In the genomic region with DNA sequence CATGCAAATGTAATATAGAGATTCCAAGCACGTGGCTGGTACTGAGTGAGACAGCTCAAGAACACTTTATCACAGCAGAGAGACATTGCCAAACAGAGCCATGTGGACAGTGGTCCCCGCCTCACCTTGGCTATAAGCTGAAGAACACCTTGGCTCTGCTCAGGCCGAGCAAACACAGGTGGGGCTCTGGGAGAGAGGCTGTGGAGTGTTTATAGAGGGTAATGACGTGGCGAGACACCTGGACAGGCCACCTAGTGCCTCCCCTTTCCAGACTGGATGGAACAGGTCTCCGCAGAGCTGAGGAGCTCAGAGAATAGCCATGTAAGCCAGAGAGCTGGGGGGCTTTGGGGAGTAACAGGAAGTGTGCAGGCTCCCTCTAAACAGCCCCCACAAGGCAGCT, we compare ENCODE assay signal across 22 mouse cellular contexts. TPM values are rescaled to one million over a fixed set of nuclear protein-coding genes. Genes with fewer than 3 reads are reported as not detected.
A peak's percentile ranks its signal among the peaks of the same experiment; 100 is the strongest.
DNase-seq lines count a peak whose midpoint lies in the region; ATAC-seq and TF ChIP-seq lines count a peak whose summit lies in the region.
"Had no signal": no experiment of that assay in that cellular context is flagged by ENCODE, and none has a peak within 500 bp of the region (broad histone marks: within the 10 kb centered on the region; RNA-seq: fewer than 3 reads in every experiment).

No protein-coding gene starts in this region.

- peak; percentile 28 for DNase-seq in cerebellum, adult 9-11 months
- no peak for DNase-seq in cerebellum, postnatal 36 days
- DNase-seq in lung, embryonic 14.5 days: peak; percentile 57
- peak; percentile 83 for DNase-seq in lung, postnatal 36 days
- no peak for DNase-seq in retina, postnatal 1 day
- no peak for DNase-seq in spleen, postnatal 36 days (ENCODE audit: low spot score in 2 of 2)
- DNase-seq in kidney, adult 8-10 months: no peak
- DNase-seq: adrenal gland, adult 8-10 months; cerebellum, adult 8-10 months; gastrocnemius, adult 2 months; heart, postnatal 4 days; kidney, adult 2 months; kidney, postnatal 25 days; layer of hippocampus, adult 9-11 months had no signal

- H3K27ac ChIP-seq in lung, embryonic 14.5 days (ENCODE audit: low read depth): peak overlapping the region; percentile 58
- H3K27ac ChIP-seq: gastrocnemius, adult 2 months; limb, embryonic 10.5 days; macrophage; midbrain, embryonic 10.5 days had no signal

- H3K36me3 ChIP-seq in lung, embryonic 14.5 days (ENCODE audit: insufficient read depth): no peaks in the 10 kb centered on the region
- H3K36me3 ChIP-seq: limb, embryonic 10.5 days had no signal

- WGBS in lung, embryonic 14.5 days: 52% methylated on average over 6 of the region's 6 CpGs

- H3K4me1 ChIP-seq in lung, embryonic 14.5 days (ENCODE audit: insufficient read depth): peaks cover 7% of the 10 kb centered on the region; the same call in 1 of the 2 replicates

- TF ChIP-seq CTCF in lung, embryonic 14.5 days (IDR thresholded peaks at IDR 0.05; ENCODE audit: low read depth): no peak

- H3K4me3 ChIP-seq in lung, embryonic 14.5 days (ENCODE audit: low read depth, low read length): no peak overlapping the region
- H3K4me3 ChIP-seq: gastrocnemius, adult 2 months; limb, embryonic 10.5 days; midbrain, embryonic 10.5 days had no signal

- H3K9me3 ChIP-seq in lung, embryonic 14.5 days (ENCODE audit: low read depth, low read length): no peaks in the 10 kb centered on the region
- H3K9me3 ChIP-seq: limb, embryonic 10.5 days; midbrain, embryonic 10.5 days had no signal

- H3K27me3 ChIP-seq in lung, embryonic 14.5 days (ENCODE audit: insufficient read depth, low read length): peaks cover 2% of the 10 kb centered on the region; the same call in 1 of the 2 replicates

- ATAC-seq in lung, embryonic 14.5 days (ENCODE audit: insufficient read depth): peak; percentile 71
- ATAC-seq: CD4-positive, CD25-positive, alpha-beta regulatory T cell, adult 4 months; hindbrain, embryonic 16.5 days; Patski had no signal

- H3K9ac ChIP-seq in lung, embryonic 14.5 days: no peak overlapping the region

- H3K4me2 ChIP-seq in lung, embryonic 14.5 days: 0 out of 2 replicates have a peak overlapping the region, but pooled peaks have one; percentile 22
- H3K4me2 ChIP-seq: liver, embryonic 11.5 days had no signal

RNA-seq across cellular contexts. Expression of a gene that starts 22.3 kb away (rescaled TPM):
- 0.78 and 0.97 TPM in 2 replicates for polyA plus RNA-seq in lung, embryonic 14.5 days (2014; fragmentation: Nextera tagmentation; extraction: Ambion mirVana)
- polyA plus RNA-seq: CD4-positive, CD25-positive, alpha-beta regulatory T cell, adult 4 months; liver, embryonic 11.5 days had no signal

RNA-seq across cellular contexts. Expression of a gene that starts 46.0 kb away (rescaled TPM):
- 3.3 and 4.7 TPM in 2 replicates for polyA plus RNA-seq in lung, embryonic 14.5 days (2014; fragmentation: Nextera tagmentation; extraction: Ambion mirVana)
- polyA plus RNA-seq: CD4-positive, CD25-positive, alpha-beta regulatory T cell, adult 4 months; macrophage had no signal

RNA-seq across cellular contexts. Expression of a gene that starts 47.8 kb away (rescaled TPM):
- 0.26 TPM in 1 of 2 replicates, not detected in the other for polyA plus RNA-seq in lung, embryonic 14.5 days (2014; fragmentation: Nextera tagmentation; extraction: Ambion mirVana)
- polyA plus RNA-seq: heart, embryonic 14.5 days; limb, embryonic 10.5 days; macrophage had no signal

Comparison
In these comparisons a context has a peak if more than half of its experiments do, and no peak if none do; other contexts are left out.
1. DNase-seq: peak in cerebellum, adult 9-11 months (single experiment), lung, embryonic 14.5 days (single experiment) and lung, postnatal 36 days (single experiment); none in cerebellum, postnatal 36 days (0 of 2), retina, postnatal 1 day (single experiment), spleen, postnatal 36 days (0 of 2) and kidney, adult 8-10 months (0 of 2).